Comparison of ENCODE assay signal across 21 mouse cellular contexts in the genomic region with DNA sequence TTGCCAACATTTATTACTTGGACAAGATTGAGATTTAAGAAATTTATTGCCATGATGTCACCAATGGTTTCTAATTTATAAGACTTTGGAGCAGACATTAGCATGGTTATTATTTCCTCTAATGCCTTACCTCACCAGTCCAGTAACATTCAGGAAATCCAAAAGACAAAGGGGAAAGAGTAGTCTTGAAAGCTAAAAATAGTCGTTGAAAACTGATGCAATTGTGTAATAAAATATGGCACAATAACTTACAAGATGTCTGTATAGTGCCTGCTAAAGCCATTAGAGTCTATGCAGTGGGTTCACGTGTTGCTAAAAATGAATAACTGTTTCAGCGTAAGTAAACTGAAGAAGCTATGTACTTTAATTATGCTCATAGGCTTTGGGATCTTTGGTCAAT.
A peak's percentile ranks its signal among the peaks of the same experiment; 100 is the strongest.
DNase-seq lines count a peak whose midpoint lies in the region; ATAC-seq lines count a peak whose summit lies in the region.
"Had no signal": no experiment of that assay in that cellular context is flagged by ENCODE, and none has a peak within 500 bp of the region (broad histone marks: within the 10 kb centered on the region; RNA-seq: fewer than 3 reads in every experiment).

No protein-coding gene starts in this region.

- intact Hi-C loops in heart, postnatal 36 days (cut with DNase I): no loop called here

- DNase-seq in 416B (ENCODE audit: low read depth): peak; percentile 60
- DNase-seq in adipocyte (ENCODE audit: low spot score): peak; percentile 20
- no peak for DNase-seq in heart, postnatal 36 days
- DNase-seq in Muller cell, postnatal 12 days (ENCODE audit: inconsistent ontology term): no peak
- no peak for DNase-seq in MN1 (ENCODE audit: low spot score)
- DNase-seq: adrenal gland, adult 2 months; adrenal gland, postnatal 10 days; adrenal gland, postnatal 25 days; B cell, adult 2 months; cerebellum, adult 11-12 months; cerebellum, adult 2 months; cerebellum, adult 9-10 months; cerebellum, postnatal 10 days; cerebellum, postnatal 25 days; forebrain, postnatal 0 days had no signal

- peak; percentile 84 for ATAC-seq in megakaryocyte progenitor cell, adult 5-6 weeks (replicated peaks; ENCODE audit: poor library complexity)
- ATAC-seq: activated CD4-positive, CD25-positive, alpha-beta regulatory T cell, adult 4 months; CD4-positive, CD25-positive, alpha-beta regulatory T cell, adult 4 months; forebrain, embryonic 13.5 days; forebrain, embryonic 15.5 days; forebrain, postnatal 0 days; Patski had no signal

Comparison
In these comparisons a context has a peak if more than half of its experiments do, and no peak if none do; other contexts are left out.
1. DNase-seq: peak in 416B (single experiment) and adipocyte (single experiment); none in heart, postnatal 36 days (0 of 2), Muller cell, postnatal 12 days (single experiment) and MN1 (single experiment).